Mouse (Mus musculus) left cerebral cortex, postnatal 14 days (tissue): ENCODE data around the gene H2-D1. TPM values are rescaled to one million over a fixed set of nuclear protein-coding genes. Genes with fewer than 3 reads are reported as not detected.

Source experiments
- DNase-seq, 2 experiments: peaks; one replicate each; pipeline ENCODE4 v3.0.0; 2021 to 2022; ENCODE audit warnings: low spot score in 2 of 2, mixed read lengths in 1 of 2
- intact Hi-C: fragments of 180-260 bp; cut with DNase I; formaldehyde crosslinking; loops from one replicate; pipeline ENCODE4 v1.15.1; 2025
- total RNA-seq, 2 experiments: library from RNA; stranded (reverse); gene quantifications; 2 replicates each; pipeline ENCODE4 v1.2.3; 2021

Gene H2-D1
- total RNA-seq, 2 experiments from 2014 or later, result 18.1 to 18.5 TPM

- intact Hi-C loops, result loop anchor here (5.0 to 10.0 kb wide), 3 partner anchors 114 to 632 kb away; partner anchors contain the start of genes Agpat1, Csnk2b, Gpank1 and Rnf5
Observed at GRCm38 (mm10) chr17:35236390-35236746, 26.2 kb upstream of the H2-D1 start.

GRCm38 (mm10) chr17:35236996-35237395, 25.5 kb upstream of the H2-D1 start:
- peak in 1 of 2 experiments; percentile 19 for DNase-seq

More at GRCm38 (mm10) chr17:35236390-35236746, 26.2 kb upstream of the H2-D1 start:
- peak; percentile 99 to 100 for DNase-seq

GRCm38 (mm10) chr17:35237504-35237903, 25.0 kb upstream of the H2-D1 start:
- intact Hi-C loops, result loop anchor here (5.0 to 10.0 kb wide), 3 partner anchors 115 to 633 kb away; partner anchors contain the start of genes Agpat1, Csnk2b, Gpank1 and Rnf5
- peak in 1 of 2 experiments; percentile 21 for DNase-seq

More at GRCm38 (mm10) chr17:35236996-35237395, 25.5 kb upstream of the H2-D1 start:
- intact Hi-C loops, result loop anchor here (5.0 to 10.0 kb wide), 3 partner anchors 115 to 632 kb away; partner anchors contain the start of genes Agpat1, Csnk2b, Gpank1 and Rnf5

GRCm38 (mm10) chr17:35239700-35240099, 22.8 kb upstream of the H2-D1 start:
- intact Hi-C loops, result loop anchor here (5.0 to 10.0 kb wide), 3 partner anchors 117 to 635 kb away; partner anchors contain the start of genes Agpat1, Csnk2b, Gpank1 and Rnf5
- no peak for DNase-seq

GRCm38 (mm10) chr17:35240384-35241304, 21.9 kb upstream of the H2-D1 start:
- no peak for DNase-seq
- intact Hi-C loops, result no loop called here

- peak; percentile 97 to 98 for DNase-seq
- intact Hi-C loops, result no loop called here
Observed at GRCm38 (mm10) chr17:35241305-35242014, 21.1 kb upstream of the H2-D1 start, which contains the start of gene Ddx39b. Gene Ddx39b, plus strand, starts transcription at chr17:35241746.

- intact Hi-C loops, result no loop called here
- peak; percentile 54 to 75 for DNase-seq
Observed at GRCm38 (mm10) chr17:35242015-35242941, 20.3 kb upstream of the H2-D1 start.

- intact Hi-C loops, result no loop called here
- DNase-seq, result peak; percentile 47 to 67
Observed at GRCm38 (mm10) chr17:35243086-35243485, 19.4 kb upstream of the H2-D1 start.

GRCm38 (mm10) chr17:35244999-35245398, 17.5 kb upstream of the H2-D1 start:
- DNase-seq, result peak in 1 of 2 experiments; percentile 5
- intact Hi-C loops, result no loop called here

GRCm38 (mm10) chr17:35245731-35246623, 16.6 kb upstream of the H2-D1 start:
- DNase-seq, result peak in 1 of 2 experiments; percentile 40
- intact Hi-C loops, result no loop called here

- intact Hi-C loops, result no loop called here
- DNase-seq, result no peak
Observed at GRCm38 (mm10) chr17:35247144-35247543, 15.4 kb upstream of the H2-D1 start.

- DNase-seq, result no peak
- intact Hi-C loops, result no loop called here
Observed at GRCm38 (mm10) chr17:35248986-35249385, 13.5 kb upstream of the H2-D1 start.

GRCm38 (mm10) chr17:35249451-35250197, 12.9 kb upstream of the H2-D1 start:
- no peak for DNase-seq
- intact Hi-C loops, result no loop called here

GRCm38 (mm10) chr17:35250348-35251120, 12.0 kb upstream of the H2-D1 start:
- no peak for DNase-seq
- intact Hi-C loops, result no loop called here

- intact Hi-C loops, result no loop called here
Observed at GRCm38 (mm10) chr17:35251162-35251719, 11.3 kb upstream of the H2-D1 start.

GRCm38 (mm10) chr17:35251981-35252380, 10.5 kb upstream of the H2-D1 start:
- intact Hi-C loops, result no loop called here
- no peak for DNase-seq

More at GRCm38 (mm10) chr17:35251162-35251719, 11.3 kb upstream of the H2-D1 start:
- no peak for DNase-seq
